Mouse (Mus musculus) megakaryocyte, embryonic 14.5 days (primary cell): Measurements from ENCODE around the gene Camk2n1.

Experiments used
- FLI1 ChIP-seq: IDR thresholded peaks from 2 replicates; pipeline ENCODE4 v1.6.1; 2012; ENCODE audit warnings: low read length, inconsistent platforms, mixed read lengths
- GATA1 ChIP-seq: IDR thresholded peaks from 3 replicates; pipeline ENCODE4 v1.6.1; 2012; ENCODE audit warnings: mixed read lengths, low read length, inconsistent platforms, borderline replicate concordance

- TF ChIP-seq GATA1 (no peak), FLI1 (no peak)
Observed at GRCm38 (mm10) chr4:138418340-138418957, 35.7 kb upstream of the Camk2n1 start.
